Mouse (Mus musculus) fibroblast of lung, adult 2 months (primary cell): ENCODE measurements around the gene Npdc1.
A peak's percentile ranks its signal among the peaks of the same experiment; 100 is the strongest.

ENCODE experiments used
- DNase-seq: peaks from one replicate; pipeline ENCODE4 v3.0.0-alpha.2; 2011; ENCODE audit warnings: low read depth

Gene Npdc1

DNA sequence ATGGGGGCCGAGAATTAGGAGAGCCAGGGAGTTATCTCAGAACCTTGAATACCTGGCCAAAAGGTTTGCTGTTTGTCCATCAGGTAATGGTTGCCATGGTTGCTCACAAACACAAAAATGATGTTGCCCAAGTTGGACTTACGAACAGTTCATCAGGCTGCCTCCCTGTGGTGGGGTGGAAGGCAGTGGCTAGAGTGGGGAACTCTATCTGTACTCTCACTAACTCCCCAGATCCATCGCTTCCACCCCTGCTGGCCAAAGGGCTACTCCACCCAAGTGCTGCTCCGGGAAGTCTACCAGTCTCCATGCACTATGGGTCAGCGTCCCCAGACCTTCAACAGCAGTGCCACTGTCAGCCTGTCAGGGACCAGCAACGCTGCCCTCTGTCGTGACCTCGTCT is at the start of gene Npdc1:
TSS of gene Npdc1 (plus strand) at position 301 of the 400 bp plus-strand sequence.
- no peak for DNase-seq

DNA sequence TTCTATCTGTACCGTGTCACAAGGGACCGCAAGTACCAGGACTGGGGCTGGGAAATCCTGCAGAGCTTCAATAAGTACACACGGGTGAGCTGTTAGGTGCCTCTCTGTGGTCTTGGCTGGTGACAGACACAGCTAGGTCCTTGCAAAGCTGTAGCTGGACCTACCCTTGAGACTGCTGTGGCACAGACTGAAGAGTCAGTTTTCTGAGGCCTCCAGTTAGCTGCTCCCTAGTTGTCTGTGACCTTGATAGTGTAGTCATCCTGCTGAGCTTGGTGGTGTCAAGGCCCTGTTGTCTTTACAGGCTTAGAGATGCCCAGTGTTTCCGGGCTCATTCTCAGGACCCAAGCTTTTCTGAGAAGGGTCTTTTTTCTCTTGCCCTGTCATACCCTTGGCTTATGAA is 49.7 kb upstream of the Npdc1 start:
- no peak for DNase-seq

DNA sequence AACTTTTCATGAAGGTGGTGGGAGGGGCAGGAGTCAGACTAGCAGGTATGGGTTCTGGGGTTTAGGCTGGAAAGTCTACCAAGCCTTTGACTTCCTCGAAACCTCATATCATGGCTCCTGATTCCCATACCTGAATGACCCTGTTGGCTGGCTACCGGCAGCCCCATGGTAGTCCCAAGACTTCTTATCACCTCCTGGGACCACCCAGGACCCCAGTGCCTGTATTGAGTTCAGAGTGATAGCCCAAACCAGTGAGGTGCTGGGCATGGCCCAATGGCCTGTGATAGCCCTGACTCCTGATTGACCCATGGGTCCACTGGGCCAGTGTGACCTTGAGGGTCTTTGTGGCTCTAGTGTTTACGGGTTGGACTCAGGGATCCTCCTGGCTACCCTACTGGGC is 48.5 kb upstream of the Npdc1 start:
- DNase-seq = no peak

DNA sequence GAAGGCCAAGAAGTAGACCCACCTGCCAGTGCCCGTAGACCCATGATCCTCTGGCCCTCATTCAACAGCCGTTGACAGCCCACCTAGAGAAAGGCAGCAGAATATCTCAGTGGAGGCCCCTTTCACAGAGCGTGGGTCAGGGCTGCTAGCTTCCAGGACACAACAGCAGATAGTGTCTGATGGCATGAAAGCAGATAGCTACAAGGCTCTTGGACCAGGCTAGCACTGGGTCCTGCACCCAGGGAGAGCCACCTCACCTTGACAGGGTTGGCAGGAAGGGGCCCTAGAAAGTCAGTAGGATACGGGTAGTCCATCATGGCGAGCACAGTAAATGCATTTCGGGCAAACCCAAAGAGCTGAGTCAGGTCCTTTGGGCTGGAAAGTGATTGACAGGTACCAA is 44.9 kb upstream of the Npdc1 start:
- no peak for DNase-seq

DNA sequence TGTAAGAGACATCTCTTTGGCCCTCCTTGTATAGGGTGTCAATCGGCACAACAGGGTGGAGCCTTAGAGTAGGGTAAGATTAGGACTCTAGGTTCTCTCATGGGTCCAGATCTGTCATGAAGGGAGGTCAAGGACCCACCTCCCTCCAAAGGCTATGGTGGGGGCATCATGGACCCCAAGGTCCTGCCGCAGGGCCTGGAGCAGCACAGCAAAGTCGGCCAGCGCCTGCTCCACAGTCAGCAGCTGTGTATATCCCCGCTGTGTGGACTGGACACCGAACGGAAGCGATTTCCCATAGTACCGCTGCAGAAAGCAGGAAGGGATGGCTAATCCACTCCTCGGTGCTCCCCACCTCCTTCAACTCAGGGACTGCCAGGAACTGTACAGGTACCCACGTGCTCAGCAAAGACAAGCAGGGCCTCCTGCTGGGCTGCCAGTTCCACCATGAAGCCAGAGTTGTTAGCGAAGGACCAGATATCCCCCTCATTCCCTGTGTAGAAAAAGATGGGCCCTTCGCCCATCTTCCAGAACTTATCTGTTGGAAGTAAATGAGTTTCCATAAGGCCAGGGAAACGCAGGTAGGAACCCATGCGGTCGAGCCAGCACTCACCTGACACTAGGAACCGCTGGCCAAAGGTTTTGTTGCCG is 43.6 kb upstream of the Npdc1 start:
- no peak for DNase-seq

DNA sequence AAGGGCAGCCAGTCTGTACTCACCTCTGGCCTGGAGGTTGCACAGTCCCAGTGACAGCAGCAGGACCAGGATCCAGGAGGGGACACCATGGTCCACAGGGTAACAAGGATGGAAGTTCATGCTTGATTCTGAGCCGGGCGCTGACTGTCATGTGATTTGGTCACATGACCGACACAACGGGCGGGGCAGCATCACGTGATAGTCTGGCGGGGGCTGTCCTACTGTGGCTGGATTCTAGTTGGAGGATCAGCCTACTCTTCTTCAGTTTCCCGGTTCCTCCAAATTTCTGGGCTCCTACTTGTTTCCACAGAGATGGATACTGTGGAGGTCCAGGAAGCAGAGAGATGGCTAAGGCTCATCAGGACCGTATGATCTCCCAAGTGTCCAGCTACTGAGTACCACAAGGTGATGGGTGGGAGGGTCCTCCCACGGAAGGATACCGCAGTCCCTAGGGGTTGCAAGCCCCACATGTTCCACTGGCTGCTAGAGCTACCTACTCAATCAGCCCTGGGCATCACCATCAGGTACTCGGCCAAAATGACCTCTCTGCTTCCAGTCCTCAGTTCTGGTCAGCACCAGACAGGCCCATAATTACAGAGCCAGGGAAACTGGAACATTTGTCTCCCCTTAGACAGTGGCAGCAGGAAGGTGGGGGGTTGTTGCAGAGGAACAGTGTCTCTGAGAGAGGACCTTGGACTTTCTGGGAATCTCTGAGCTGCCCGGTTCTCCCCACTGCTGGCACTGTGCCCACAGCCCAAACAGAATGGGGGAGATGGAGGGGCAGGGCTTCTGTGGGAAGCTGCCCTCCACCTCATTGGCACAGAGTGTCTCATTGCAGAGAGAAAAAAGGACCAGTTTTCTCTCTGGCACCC is 42.7 kb upstream of the Npdc1 start, which contains the start of gene Dpp7:
TSS of gene Dpp7 (minus strand) at position 152 of the 872 bp plus-strand sequence.
- peak; percentile 71 for DNase-seq

DNA sequence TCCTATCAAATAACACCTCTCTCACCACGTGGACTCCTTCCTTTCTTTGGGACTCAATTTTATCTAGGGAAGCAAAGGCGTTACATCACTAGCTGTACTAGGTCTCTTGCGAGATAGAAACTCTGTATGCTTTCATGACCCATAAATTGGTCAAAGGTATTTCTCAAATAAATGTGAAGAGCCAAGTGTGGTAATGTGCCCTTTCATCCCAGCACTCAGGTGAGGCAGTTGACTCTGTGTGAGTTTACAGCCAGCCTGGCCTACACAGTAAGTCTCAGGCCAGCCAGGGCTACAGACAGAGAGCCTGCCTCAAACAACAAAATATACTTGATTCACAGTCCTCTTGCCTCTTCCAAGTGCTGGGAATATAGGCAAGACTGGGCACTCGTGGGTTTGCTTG is 39.3 kb upstream of the Npdc1 start:
- DNase-seq = no peak

DNA sequence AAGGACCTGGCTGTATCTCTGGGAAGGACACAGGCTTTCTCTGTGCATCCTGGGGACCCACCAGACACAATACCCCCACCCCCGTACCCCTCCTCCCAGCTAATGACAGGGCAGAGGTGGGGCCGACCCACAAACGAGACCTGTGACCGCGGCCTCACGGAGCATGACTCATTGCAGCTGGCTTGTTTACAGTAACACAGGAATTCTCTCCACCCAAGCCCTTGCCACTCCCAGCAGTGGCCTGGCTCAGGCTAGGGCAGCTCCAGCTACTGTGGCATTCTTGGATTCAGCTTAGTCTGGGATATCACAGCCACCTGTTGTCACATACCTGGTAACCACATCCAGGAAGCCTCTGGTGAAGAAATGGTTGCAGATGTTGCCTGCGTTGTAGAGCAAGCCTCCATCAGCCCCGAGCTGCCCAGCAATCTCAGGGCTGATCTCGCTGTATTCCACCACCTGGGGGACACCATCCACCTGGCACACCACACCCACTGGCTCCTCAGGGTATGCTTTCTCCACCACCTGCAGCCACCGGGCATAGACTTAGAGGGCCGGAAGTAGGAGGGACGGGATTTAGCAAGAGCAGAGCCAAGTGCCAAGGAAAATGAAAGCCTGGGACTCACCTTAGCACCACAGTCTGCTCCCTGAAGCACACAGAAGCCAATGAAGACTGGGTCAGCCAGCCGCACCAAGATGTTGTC is 35.5 kb upstream of the Npdc1 start:
- peak; percentile 43 for DNase-seq

DNA sequence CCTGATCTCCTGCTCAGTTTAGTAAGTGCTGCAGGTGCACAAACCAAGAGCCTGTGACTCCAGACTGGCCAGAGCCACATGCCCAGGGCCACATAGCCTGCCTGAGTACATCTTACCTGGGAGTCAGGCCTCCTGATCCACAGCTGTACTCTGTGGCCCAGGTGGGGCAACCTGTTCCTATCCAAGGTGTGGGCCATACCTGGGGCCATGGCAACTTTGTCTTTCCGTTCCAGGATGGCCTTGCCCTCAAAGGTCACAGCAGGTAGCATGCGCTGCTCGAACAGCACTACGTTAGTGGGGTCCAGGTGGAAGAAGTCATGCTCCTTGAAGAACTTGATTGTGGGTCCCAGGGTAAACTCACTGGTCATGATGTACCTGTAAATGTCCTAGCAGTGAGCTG is 34.8 kb upstream of the Npdc1 start:
- no peak for DNase-seq

DNA sequence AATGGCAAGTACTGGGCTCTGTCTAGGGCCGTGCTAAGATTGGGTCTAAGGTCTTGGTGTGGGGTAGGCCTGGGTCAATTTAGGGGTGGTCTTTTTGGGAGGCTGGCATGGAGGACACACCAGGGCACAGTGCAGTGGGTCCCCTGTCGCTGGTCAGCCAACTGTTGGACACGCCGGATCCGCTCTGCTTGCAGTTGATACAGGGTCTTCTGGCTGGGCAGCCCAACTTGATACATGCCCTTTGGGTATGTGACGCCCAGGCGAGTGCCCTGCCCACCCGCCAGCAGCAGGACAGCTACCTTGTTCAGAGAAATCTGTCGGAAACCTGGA is 34.4 kb upstream of the Npdc1 start:
- no peak for DNase-seq

DNA sequence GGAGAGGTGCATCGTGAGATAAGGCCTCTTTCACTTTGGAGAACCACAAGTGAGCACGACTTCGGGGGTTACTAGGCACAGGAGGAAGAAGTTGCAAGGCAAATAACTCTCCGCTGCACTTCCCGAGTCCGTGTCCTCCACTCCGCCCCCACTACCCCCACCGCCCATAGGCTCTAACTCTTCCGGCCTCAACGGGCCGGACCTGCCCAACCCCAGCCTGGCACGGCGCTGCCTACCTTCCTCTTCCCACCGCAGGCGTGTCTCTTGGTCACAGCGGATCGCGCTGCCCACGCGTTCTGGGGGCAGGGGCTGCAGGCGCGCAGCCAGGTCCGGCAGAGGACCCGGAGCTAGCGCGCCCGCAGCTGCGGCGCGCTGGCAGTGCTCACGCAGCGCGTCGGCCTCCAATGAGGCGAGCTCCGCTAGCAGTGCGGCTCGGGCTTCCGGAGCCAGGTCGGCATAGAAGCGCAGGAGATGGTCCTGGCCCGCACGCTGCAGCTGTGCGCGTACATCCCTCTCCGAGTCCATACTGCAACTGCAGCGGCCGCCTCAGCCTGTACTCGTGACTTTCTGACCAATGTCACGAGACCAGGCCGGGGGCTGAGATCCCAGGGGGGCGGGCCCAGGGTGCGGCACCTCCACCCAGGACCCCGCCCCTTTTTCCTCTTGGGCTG is 33.9 kb upstream of the Npdc1 start, which contains the start of gene Uap1l1:
TSS of gene Uap1l1 (minus strand) at position 592 of the 671 bp plus-strand sequence.
- DNase-seq = peak; percentile 69

DNA sequence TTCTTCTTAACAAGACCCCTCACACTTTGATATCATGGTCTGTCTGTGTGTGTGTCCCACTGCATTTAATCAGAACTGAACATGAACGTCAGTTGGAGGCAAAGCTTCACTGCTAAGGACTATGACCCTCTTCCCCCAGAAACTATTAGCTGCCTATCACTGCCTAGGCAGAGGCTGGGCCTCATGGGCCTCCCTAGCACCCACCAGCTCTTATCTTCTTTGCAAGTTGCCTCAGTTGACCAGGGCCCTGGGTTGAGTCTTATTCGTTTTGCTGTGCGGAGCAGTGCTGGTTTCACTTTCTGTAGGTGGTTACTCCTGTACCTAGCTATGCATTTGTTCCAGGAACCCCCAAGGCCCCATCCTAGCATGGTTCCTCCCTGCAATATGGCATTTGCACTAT is 29.2 kb upstream of the Npdc1 start:
- DNase-seq = no peak

DNA sequence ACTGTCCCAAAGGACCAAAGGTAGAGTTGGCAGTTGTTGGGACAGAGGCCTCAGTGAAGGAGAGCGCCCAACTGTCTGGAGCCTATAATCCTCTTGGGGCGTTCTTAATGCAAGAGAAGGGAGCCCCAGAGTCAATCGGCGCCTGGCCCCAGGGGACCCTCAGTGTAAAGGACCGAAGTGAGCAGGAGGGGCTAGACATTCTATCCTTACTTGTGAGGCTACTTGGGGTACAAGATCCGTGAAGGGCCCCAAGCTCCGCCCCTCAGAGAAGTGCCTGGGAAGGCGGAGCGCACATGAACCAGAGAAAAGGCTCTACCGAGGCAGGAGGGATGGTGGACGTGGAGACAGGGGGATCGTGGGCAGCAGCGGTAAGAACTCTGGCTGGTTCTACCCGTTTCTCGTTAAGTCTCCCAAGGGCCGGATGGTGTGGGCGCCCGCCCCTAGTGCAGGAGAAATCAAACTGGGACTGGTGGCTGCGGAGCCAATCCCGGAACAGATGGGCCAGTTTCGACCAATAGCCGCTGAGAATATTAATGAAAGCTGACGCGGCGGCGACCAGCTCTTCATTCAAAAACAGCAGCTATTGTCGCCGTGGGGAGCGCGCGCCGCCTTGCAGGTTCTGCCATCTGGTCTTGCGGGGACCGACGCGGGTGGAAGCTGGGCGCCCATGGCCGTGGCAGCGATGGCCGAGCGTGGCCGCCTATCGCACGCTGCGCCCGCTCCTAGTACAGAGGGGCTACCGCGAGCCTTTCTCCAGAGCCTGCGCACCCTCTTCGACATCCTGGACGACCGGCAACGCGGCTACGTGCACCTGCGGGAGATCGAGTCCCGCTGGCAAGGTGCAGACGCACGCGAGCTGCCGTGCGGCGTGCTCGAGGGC is 27.1 kb upstream of the Npdc1 start, which contains the start of gene Sapcd2:
TSS of gene Sapcd2 (plus strand) at position 558 of the 880 bp plus-strand sequence.
- DNase-seq = peak; percentile 65

DNA sequence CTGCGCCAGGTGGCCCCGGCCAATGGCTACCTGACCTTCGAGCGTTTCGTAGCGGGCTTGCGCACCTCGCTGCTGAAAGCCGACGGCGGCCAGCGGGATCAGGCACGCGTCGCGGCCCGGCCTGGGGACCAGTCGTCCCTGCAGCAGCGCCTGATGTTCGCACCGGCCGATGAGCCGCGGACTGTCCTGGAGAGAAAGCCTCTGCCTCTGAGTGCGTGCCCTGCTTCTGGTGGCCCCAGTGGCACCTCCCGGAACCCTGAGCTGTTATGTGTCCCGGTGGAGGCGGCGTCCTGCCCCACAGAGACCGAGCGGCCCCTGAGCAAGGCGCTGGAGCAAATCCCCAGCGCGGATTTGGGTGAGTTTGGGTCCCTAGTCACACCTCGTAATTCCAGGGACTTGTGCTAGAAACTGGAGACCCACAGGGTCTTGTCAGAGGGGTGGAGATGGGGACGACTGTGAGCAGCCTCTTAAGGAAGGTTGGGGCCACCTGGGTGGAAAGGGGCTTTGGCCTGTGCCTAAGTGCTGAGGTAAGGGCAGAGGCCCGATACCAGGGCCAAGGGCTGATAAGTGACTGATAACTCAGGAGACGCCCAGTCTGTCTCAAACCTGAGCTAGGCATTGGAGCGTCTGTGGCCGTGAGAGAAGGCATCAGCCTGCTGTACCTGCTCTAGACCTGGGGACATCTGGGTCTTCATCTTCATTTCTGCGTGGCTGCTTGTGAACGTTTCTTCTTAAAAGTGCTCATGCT is 26.3 kb upstream of the Npdc1 start:
- no peak for DNase-seq

DNA sequence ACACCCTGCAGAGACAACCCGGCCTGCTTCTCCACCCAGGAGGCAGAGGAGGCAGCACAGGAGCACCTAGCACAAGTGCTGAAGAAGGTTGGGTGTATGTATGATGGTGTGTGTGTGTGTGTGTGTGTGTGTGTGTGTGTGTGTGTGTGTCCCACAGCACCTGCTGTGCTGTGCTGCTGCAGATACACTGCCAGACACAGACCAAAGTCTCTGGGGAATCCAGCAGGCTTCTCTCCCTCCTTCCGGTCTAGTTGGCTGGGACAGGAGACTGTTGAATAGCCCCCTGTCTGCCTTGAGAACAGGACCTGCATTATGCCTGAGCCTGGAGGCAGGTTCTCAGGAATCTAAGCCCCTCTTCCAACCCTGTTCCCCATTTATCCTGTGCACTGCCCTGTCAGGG is 25.7 kb upstream of the Npdc1 start:
- no peak for DNase-seq

DNA sequence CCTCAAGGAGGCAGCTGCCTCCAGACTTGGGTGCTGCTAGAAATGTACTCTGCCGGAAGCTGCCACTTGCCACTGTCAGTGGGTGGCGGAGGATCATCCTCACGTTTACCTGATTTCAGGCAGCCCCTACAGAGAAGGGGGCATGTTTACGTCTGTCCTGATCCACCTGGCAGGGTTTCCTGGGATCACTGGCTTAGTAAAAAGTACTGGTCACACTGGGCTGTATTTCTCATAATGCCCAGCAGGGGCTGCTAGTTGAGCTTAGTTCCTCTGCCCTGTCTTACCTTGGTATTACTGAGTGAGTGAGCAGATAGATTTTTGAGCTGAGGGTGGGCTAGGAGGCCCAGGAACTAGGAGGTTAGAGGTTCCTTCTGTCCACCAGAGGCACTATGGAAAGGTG is 22.6 kb upstream of the Npdc1 start:
- DNase-seq = no peak

DNA sequence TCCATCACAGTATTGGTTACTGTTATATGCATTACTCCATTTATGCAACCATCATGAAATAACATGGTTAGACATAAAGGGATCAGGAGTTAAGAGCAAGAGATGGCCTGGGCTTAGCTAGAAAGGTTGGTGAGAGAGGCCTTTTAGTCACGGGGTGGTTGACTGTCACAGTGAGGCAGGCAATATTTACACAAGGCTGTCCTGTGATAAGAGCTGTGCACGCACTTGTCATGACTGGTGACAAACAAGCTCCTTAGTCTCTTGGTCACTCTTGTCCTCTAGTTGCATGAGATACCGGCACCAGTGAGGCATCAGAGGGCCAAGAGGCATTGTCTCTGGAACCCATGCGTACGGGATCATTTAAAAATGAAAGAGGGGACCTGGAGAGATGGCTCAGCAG is 14.7 kb upstream of the Npdc1 start:
- no peak for DNase-seq

DNA sequence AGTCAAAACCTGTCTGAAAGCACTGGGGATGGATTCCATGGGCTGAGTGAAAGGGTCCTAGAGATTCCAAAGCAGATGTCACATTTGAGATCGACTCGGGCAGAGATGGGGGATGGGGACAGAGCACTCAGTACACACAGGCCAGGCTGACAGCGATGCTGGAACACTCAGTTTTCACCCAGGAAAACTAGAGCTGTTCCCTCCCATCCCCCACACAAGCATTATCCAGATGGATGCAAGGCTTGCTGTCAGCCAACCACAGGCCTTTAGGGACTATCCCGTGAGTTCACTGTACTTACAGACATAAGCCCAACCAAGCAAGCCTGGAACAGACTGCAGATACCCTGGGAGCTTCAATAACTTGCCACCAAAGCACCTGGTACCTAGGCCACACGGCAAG is 7.9 kb upstream of the Npdc1 start:
- DNase-seq = no peak

DNA sequence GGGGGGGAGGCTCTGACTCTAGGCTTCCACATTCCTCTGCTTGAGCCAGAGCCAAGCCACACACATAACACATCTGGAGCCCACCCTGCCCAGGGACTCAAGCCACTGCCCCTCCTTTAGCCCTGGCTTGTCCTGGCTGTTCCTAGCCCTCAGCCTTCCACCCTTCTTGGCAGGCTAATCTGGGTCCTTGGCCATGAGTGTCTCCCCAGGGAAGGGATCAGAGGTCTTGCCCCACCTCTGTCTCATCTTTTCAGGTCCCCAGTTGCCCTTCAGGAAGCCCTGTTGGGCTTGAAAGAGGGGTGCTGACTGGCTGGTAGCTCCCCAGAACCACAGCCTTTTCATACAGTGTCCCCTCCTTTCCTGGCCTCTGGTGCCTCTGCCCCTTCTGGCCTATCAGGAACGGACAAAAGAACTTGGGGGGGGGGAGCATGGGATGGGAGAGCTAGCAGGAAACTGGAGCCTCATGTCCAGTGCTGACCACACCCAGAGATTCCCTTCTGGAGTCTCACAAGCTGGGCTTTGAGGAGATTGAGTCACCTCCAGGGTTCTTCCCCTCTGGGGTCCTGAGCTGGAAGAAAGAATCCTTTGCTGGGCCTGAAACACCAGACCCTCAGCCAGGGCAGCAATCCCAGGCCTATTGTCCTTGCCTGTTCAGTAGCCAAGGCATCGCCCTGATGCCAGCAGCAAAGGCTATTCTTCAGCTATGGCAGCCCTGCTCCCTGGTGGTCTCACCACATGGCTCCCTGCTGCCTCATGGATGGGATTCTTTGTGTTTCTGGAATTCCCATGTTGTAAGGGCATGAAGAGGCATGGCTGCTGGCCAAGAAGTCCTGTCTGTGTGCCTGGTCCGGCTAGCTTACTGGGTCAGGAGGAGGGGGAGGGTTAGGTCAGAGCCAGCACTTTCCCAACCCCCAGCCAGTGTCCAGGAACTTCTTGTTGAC is 4.6 kb upstream of the Npdc1 start:
- DNase-seq = peak; percentile 59
